Mouse (Mus musculus) forebrain, embryonic 11.5 days (tissue): ENCODE results near the gene Gtf3c1. TPM values are rescaled to one million over a fixed set of nuclear protein-coding genes. Genes with fewer than 3 reads are reported as not detected.
"Not testable (repeated sequence)": the region's sequence is repeated elsewhere in the genome, so short reads cannot be mapped to it uniquely, and the experiment has no call there.

ENCODE experiments used
- ATAC-seq: fragments of 200-750 bp; cut with Nextera tagmentation; replicated peaks from 2 replicates; pipeline ENCODE4 v1.8.0; 2017; ENCODE audit warnings: moderate TSS enrichment; ENCODE audit not compliant: low FRiP score
- DNase-seq: peaks from one replicate; pipeline ENCODE4 v3.0.0-alpha.2; 2017; ENCODE audit warnings: low spot score
- H3K27ac ChIP-seq: fragments of 300-500 bp; sonication (generic); 2 replicates; pipeline ENCODE4 v1.5.1; 2014; ENCODE audit warnings: low read depth, low read length
- H3K27me3 ChIP-seq: fragments of 300-500 bp; sonication (generic); 2 replicates; pipeline ENCODE4 v1.6.1; 2014; ENCODE audit warnings: mild to moderate bottlenecking, low read length, mixed read lengths; ENCODE audit not compliant: control insufficient read depth, insufficient read depth
- H3K36me3 ChIP-seq: fragments of 300-500 bp; sonication (generic); 2 replicates; pipeline ENCODE4 v1.6.1; 2014; ENCODE audit warnings: mild to moderate bottlenecking, low read length, moderate library complexity, mixed read lengths; ENCODE audit not compliant: control insufficient read depth, insufficient read depth
- H3K4me1 ChIP-seq: fragments of 300-500 bp; sonication (generic); replicated peaks from 2 replicates; pipeline ENCODE4 v1.6.1; 2014; ENCODE audit warnings: low read length, mixed read lengths; ENCODE audit not compliant: control insufficient read depth, insufficient read depth
- H3K4me2 ChIP-seq: fragments of 300-500 bp; sonication (generic); 2 replicates; pipeline ENCODE4 v1.6.1; 2014; ENCODE audit warnings: low read depth, mild to moderate bottlenecking, low read length, moderate library complexity, mixed read lengths; ENCODE audit not compliant: severe bottlenecking
- H3K4me3 ChIP-seq: fragments of 300-500 bp; sonication (generic); 2 replicates; pipeline ENCODE4 v1.5.1; 2014; ENCODE audit warnings: low read depth, low read length
- H3K9ac ChIP-seq: fragments of 300-500 bp; sonication (generic); 2 replicates; pipeline ENCODE4 v1.6.1; 2014; ENCODE audit warnings: low read length
- H3K9me3 ChIP-seq: fragments of 300-500 bp; sonication (generic); 2 replicates; pipeline ENCODE4 v1.6.1; 2016; ENCODE audit warnings: low read length, mixed read lengths; ENCODE audit not compliant: control insufficient read depth
- WGBS: fragments of 180-500 bp; shearing (Covaris S2); extraction: QIAGEN DNeasy Blood & Tissue Kit; methylation state at CpG from one replicate; pipeline ENCODE4 v1.1.7; 2014; 5-methylcytosine and 5-hydroxymethylcytosine counted together
- polyA plus RNA-seq: library from polyadenylated mRNA; unstranded; fragments of >200 nt; fragmentation: Nextera tagmentation; extraction: Ambion mirVana; gene quantifications from 2 replicates; pipeline ENCODE4 v1.2.1, GENCODE M21; 2014

Gtf3c1 gene
- polyA plus RNA-seq, 1 experiment from 2014 or later, result 49.4 TPM

- no peaks in the 10 kb centered on the region for H3K9me3 ChIP-seq
- no peaks in the 10 kb centered on the region for H3K4me1 ChIP-seq
- H3K9ac ChIP-seq, result no peak overlapping the region
- H3K36me3 ChIP-seq, result no peaks in the 10 kb centered on the region
- ATAC-seq, result no peak
- no peak overlapping the region for H3K4me2 ChIP-seq
- no peak overlapping the region for H3K4me3 ChIP-seq
- WGBS, result 67% methylated on average over 2 of the region's 2 CpGs
- H3K27me3 ChIP-seq, result no peaks in the 10 kb centered on the region
- H3K27ac ChIP-seq, result no peak overlapping the region
- no peak for DNase-seq
Observed at GRCm38 (mm10) chr7:125716724-125717123, 9.1 kb upstream of the Gtf3c1 start.

- Histone ChIP-seq H3K27me3 (no peaks in the 10 kb centered on the region), H3K4me3 (no peak overlapping the region), H3K4me2 (no peak overlapping the region), H3K9me3 (no peaks in the 10 kb centered on the region), H3K36me3 (no peaks in the 10 kb centered on the region), H3K27ac (no peak overlapping the region), H3K9ac (no peak overlapping the region), H3K4me1 (no peaks in the 10 kb centered on the region)
- no peak for ATAC-seq
- DNase-seq, result no peak
- WGBS, result 89% methylated on average over 3 of the region's 3 CpGs
Observed at GRCm38 (mm10) chr7:125714803-125715202, 7.2 kb upstream of the Gtf3c1 start.

GRCm38 (mm10) chr7:125713542-125714055 lies 6.0 kb upstream of the Gtf3c1 start:
- not testable (repeated sequence) for H3K9me3 ChIP-seq, H3K4me3 ChIP-seq, H3K4me2 ChIP-seq, DNase-seq, H3K9ac ChIP-seq, H3K4me1 ChIP-seq, H3K27me3 ChIP-seq, H3K27ac ChIP-seq, ATAC-seq, H3K36me3 ChIP-seq
- 96% methylated on average over 6 of the region's 7 CpGs for WGBS

- no peak overlapping the region for H3K27ac ChIP-seq
- H3K9me3 ChIP-seq, result no peaks in the 10 kb centered on the region
- H3K4me2 ChIP-seq, result peak overlapping the region; percentile 82
- peak overlapping the region; percentile 89 for H3K4me3 ChIP-seq
- peak overlapping the region; percentile 87 for H3K9ac ChIP-seq
- WGBS, result 2% methylated on average over 15 of the region's 15 CpGs
- peaks cover 5% of the 10 kb centered on the region; the same call in 1 of the 2 replicates for H3K4me1 ChIP-seq
- ATAC-seq, result no peak
- no peak for DNase-seq
- peaks cover 2% of the 10 kb centered on the region; the same call in 1 of the 2 replicates for H3K36me3 ChIP-seq
- no peaks in the 10 kb centered on the region for H3K27me3 ChIP-seq
Observed at GRCm38 (mm10) chr7:125708100-125708499, 520 bp upstream of the Gtf3c1 start.

- Histone ChIP-seq H3K36me3 (peaks cover 7% of the 10 kb centered on the region; the same call in 1 of the 2 replicates), H3K4me2 (peak overlapping the region; percentile 70), H3K4me1 (peaks cover 5% of the 10 kb centered on the region; the same call in 1 of the 2 replicates), H3K9ac (peak overlapping the region; percentile 93), H3K27me3 (no peaks in the 10 kb centered on the region), H3K4me3 (peak overlapping the region; percentile 89), H3K27ac (peak overlapping the region; percentile 74), H3K9me3 (no peaks in the 10 kb centered on the region)
- WGBS, result 1% methylated on average over 24 of the region's 24 CpGs
- peak; percentile 84 for ATAC-seq
- peak; percentile 87 for DNase-seq
Observed at GRCm38 (mm10) chr7:125707186-125707585, 394 bp downstream of the Gtf3c1 start.

GRCm38 (mm10) chr7:125702791-125703190 lies 4.8 kb downstream of the Gtf3c1 start:
- no peak for DNase-seq
- 97% methylated on average over 1 of the region's 1 CpGs for WGBS

GRCm38 (mm10) chr7:125694056-125694455 lies 13.5 kb downstream of the Gtf3c1 start:
- no peak overlapping the region for H3K9ac ChIP-seq
- no peak overlapping the region for H3K27ac ChIP-seq
- no peaks in the 10 kb centered on the region for H3K27me3 ChIP-seq
- WGBS, result 88% methylated on average over 5 of the region's 5 CpGs
- peaks cover 44% of the 10 kb centered on the region for H3K36me3 ChIP-seq
- peaks cover 4% of the 10 kb centered on the region; the same call in 1 of the 2 replicates for H3K9me3 ChIP-seq
- no peak overlapping the region for H3K4me3 ChIP-seq
- no peaks in the 10 kb centered on the region for H3K4me1 ChIP-seq
- H3K4me2 ChIP-seq, result no peak overlapping the region
- DNase-seq (no peak), ATAC-seq (no peak)

More at GRCm38 (mm10) chr7:125702791-125703190, 4.8 kb downstream of the Gtf3c1 start:
- no peaks in the 10 kb centered on the region for H3K27me3 ChIP-seq
- H3K4me1 ChIP-seq, result peaks cover 3% of the 10 kb centered on the region; the same call in 1 of the 2 replicates
- H3K27ac ChIP-seq, result no peak overlapping the region
- peaks cover 37% of the 10 kb centered on the region for H3K36me3 ChIP-seq
- peaks cover 5% of the 10 kb centered on the region; the same call in 1 of the 2 replicates for H3K9me3 ChIP-seq
- no peak overlapping the region for H3K4me3 ChIP-seq
- no peak for ATAC-seq
- no peak overlapping the region for H3K9ac ChIP-seq
- H3K4me2 ChIP-seq, result no peak overlapping the region

- ATAC-seq (no peak), DNase-seq (no peak)
- Histone ChIP-seq H3K27me3 (no peaks in the 10 kb centered on the region), H3K36me3 (peaks cover 17% of the 10 kb centered on the region; the same call in 1 of the 2 replicates), H3K4me3 (no peak overlapping the region), H3K4me2 (no peak overlapping the region), H3K4me1 (no peaks in the 10 kb centered on the region), H3K9me3 (no peaks in the 10 kb centered on the region), H3K27ac (no peak overlapping the region), H3K9ac (no peak overlapping the region)
- 95% methylated on average over 4 of the region's 4 CpGs for WGBS
Observed at GRCm38 (mm10) chr7:125690516-125690915, 17.1 kb downstream of the Gtf3c1 start.

GRCm38 (mm10) chr7:125679936-125680335 lies 27.6 kb downstream of the Gtf3c1 start:
- no peak overlapping the region for H3K4me2 ChIP-seq
- H3K9ac ChIP-seq, result no peak overlapping the region
- no peaks in the 10 kb centered on the region for H3K4me1 ChIP-seq
- 76% methylated on average over 9 of the region's 9 CpGs for WGBS
- H3K27ac ChIP-seq, result no peak overlapping the region
- no peaks in the 10 kb centered on the region for H3K27me3 ChIP-seq
- ATAC-seq (no peak), DNase-seq (no peak)
- no peaks in the 10 kb centered on the region for H3K9me3 ChIP-seq
- H3K4me3 ChIP-seq, result no peak overlapping the region
- H3K36me3 ChIP-seq, result peaks cover 37% of the 10 kb centered on the region
